Mouse (Mus musculus): ENCODE results near the gene Zfp513. TPM values are rescaled to one million over a fixed set of nuclear protein-coding genes. Genes with fewer than 3 reads are reported as not detected.
A peak's percentile ranks its signal among the peaks of the same experiment; 100 is the strongest.

The Zfp513 gene
- total and polyA plus RNA-seq, 3 experiments: 3.6 to 10.2 (median 7.4) TPM

DNA sequence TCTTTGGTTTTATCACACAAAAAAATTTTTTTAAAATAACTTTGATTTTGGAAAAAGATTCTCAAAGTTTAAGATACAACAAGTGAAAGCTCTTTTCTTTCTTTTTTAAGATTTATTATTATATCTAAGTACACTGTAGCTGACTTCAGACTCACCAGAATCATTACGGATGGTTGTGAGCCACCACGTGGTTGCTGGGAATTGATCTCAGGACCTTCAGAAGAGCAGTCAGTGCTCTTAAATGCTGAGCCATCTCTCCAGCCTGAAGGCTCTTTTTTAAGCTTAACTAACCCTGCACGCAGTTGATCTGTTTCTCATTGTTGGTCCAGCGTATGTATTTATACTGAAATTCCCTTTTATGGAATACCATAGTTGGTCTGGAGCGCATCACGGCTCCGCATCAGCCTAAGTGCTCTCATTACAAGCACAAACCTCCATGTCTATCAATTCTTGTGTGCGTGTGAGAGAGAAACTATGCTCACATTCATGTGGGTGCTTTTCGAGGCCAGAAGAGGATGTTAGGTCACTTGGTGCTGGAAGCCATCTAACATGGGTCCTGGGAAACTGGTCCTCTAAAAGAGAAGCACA is 20.8 kb downstream of the Zfp513 start (continued):
- TF ChIP-seq RAD21 (IDR thresholded peaks at IDR 0.05; ENCODE audit: low read depth, low read length): no peak
- TF ChIP-seq NELFE (IDR thresholded peaks at IDR 0.05; ENCODE audit: low read depth, low read length): no peak
- no peak for TF ChIP-seq SIN3A (IDR thresholded peaks at IDR 0.05; ENCODE audit: low read length)
- peak; percentile 57; the same call in 1 of the 2 replicates for TF ChIP-seq MAX (IDR thresholded peaks at IDR 0.05; ENCODE audit: low read length)
- no peak for TF ChIP-seq MAZ (IDR thresholded peaks at IDR 0.05; ENCODE audit: low read depth, low read length)
- TF ChIP-seq MYC (IDR thresholded peaks at IDR 0.05; ENCODE audit: low read depth, low read length): peak; percentile 79; the same call in 1 of the 2 replicates
- TF ChIP-seq RCOR1 (conservative IDR thresholded peaks at IDR 0.05; ENCODE audit: low read depth, low read length): no peak
- no peak for TF ChIP-seq CTCF (conservative IDR thresholded peaks at IDR 0.05 in 1 of 2, IDR thresholded peaks at IDR 0.05 in 1 of 2; ENCODE audit: low read depth in 2 of 2, low read length in 2 of 2)
- TF ChIP-seq ETS1 (conservative IDR thresholded peaks at IDR 0.05; ENCODE audit: low read depth, low read length): no peak
- no peak for TF ChIP-seq BHLHE40 (IDR thresholded peaks at IDR 0.05; ENCODE audit: low read depth, low read length)
- no peak for TF ChIP-seq PAX5 (IDR thresholded peaks at IDR 0.05; ENCODE audit: low read length)

DNA sequence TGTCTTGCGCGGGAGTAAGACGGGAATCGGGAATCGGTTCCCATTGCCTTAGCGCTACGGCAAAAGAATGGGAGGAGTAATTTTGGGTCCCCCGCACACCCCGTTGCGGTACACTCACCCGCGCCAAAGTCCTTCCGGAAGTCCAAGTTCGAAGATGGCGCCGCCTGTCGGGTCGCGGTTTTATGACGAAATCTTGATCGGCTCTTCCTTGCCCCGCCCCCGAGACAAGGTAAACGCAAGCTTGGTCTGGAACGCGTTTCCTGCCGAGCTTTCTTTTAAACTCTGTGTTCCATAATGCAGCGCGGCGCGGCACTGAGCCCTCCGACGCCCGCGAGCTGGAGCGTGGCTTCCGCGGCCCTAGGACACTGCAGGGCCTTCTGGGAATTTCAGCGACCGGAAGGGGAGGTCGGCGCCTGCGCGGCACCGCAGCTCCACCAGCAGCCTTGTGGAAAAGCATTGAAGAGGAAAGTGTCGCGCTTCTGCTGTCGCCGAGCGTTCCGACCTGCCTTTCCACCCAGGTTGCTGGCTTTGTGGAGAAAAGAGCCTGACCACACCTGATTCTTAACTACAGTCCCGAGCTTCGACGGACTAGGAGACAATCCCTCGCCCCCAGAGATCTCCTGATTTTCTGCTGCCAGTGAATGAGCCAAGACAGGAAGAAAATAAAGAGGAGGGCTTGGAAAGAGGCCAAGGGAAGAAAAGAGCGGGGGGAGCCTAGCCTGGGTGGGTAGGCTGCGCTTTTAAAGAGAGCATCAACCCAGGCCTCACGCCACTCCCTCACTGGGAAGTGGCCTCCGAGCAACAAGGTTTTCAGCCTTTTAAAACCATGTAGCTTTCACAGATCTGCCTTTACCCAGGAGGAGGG is 22.1 kb downstream of the Zfp513 start, which contains the start of the genes Gm29609 and Gtf3c2:
Gene Gm29609, minus strand, starts transcription at position 146 of the 865 bp plus-strand sequence.
Gene Gtf3c2, minus strand, starts transcription at position 379 of the 865 bp plus-strand sequence.
- Histone ChIP-seq H3K36me3 (replicated peaks in 1 of 2; ENCODE audit: control insufficient read depth in 1 of 2, insufficient read depth in 1 of 2, low read length in 1 of 2) (peaks cover 0 to 28% of the 10 kb centered on the region in 2 experiments), H3K79me2 (replicated peaks; ENCODE audit: control insufficient read depth, extremely low read depth, insufficient read depth, poor library complexity, severe bottlenecking) (peaks cover 42% of the 10 kb centered on the region), H3K9me3 (replicated peaks; ENCODE audit: low read length) (no peaks in the 10 kb centered on the region), H3K9ac (ENCODE audit: insufficient read depth, low read depth) (peak within 1 kb of the TSS; percentile 93), H3K4me3 (replicated peaks in 1 of 3; ENCODE audit: low read depth in 2 of 3, low read length in 2 of 3, poor library complexity in 1 of 3) (peak within 1 kb of the TSS; percentile 78 to 97 (median 81)), H3K4me2 (ENCODE audit: insufficient read depth, low read depth, poor library complexity, severe bottlenecking) (peak within 1 kb of the TSS; percentile 78), H3K27me3 (replicated peaks) (no peaks in the 10 kb centered on the region), H3K4me1 (ENCODE audit: control insufficient read depth in 1 of 2, insufficient read depth in 2 of 2) (peaks cover 0 to 32% of the 10 kb centered on the region in 2 experiments; a peak in 2 of 4 replicates), H3K27ac (ENCODE audit: insufficient read depth, low read depth) (peak within 1 kb of the TSS; percentile 95)
- DNase-seq (ENCODE audit: extremely low read depth): peak; percentile 96
- in situ Hi-C loops (cut with MboI; ENCODE audit: low pct_ligation_motif_present, low pct_unique_long_range_greater_than_20kb, low sequenced_read_pairs) (no loop called here), dilution Hi-C loops (cut with MboI; ENCODE audit: extremely low pct_ligation_motif_present, extremely low pct_unique_long_range_greater_than_20kb, low sequenced_read_pairs) (no loop called here)
- TF ChIP-seq USF2 (conservative IDR thresholded peaks at IDR 0.05; ENCODE audit: low read depth, low read length) (no peak), ZC3H11A (IDR thresholded peaks at IDR 0.05; ENCODE audit: low read depth, low read length) (no peak), JUN (IDR thresholded peaks at IDR 0.05; ENCODE audit: insufficient read depth, low read depth, low read length) (no peak), MXI1 (IDR thresholded peaks at IDR 0.05; ENCODE audit: low read depth, low read length) (0 out of 2 replicates have a peak, but pooled peaks have one; percentile 21), TBP (conservative IDR thresholded peaks at IDR 0.05; ENCODE audit: low read depth, low read length) (peak; percentile 81), TCF12 (IDR thresholded peaks at IDR 0.05; ENCODE audit: low read depth, low read length) (peak; percentile 71), KAT2A (IDR thresholded peaks at IDR 0.05; ENCODE audit: insufficient replicate concordance, low read length) (peak; percentile 71; the same call in 1 of the 2 replicates), MAZ (IDR thresholded peaks at IDR 0.05; ENCODE audit: low read depth, low read length) (peak; percentile 12; the same call in 1 of the 2 replicates), ZMIZ1 (IDR thresholded peaks at IDR 0.05; ENCODE audit: low read depth, low read length) (peak; percentile 88), MYC (IDR thresholded peaks at IDR 0.05; ENCODE audit: low read depth, low read length) (peak; percentile 41; the same call in 1 of the 2 replicates), NELFE (IDR thresholded peaks at IDR 0.05; ENCODE audit: low read depth, low read length) (peak; percentile 88), HCFC1 (IDR thresholded peaks at IDR 0.05; ENCODE audit: low read depth, low read length) (peak; percentile 86), BHLHE40 (IDR thresholded peaks at IDR 0.05; ENCODE audit: low read depth, low read length) (0 out of 2 replicates have a peak, but pooled peaks have one; percentile 3), POLR2A (IDR thresholded peaks at IDR 0.05; ENCODE audit: low read depth, low read length) (peak; percentile 96), CHD1 (IDR thresholded peaks at IDR 0.05; ENCODE audit: low read depth, low read length) (no peak; the same call in none of the 2 replicates), ELF1 (IDR thresholded peaks at IDR 0.05; ENCODE audit: low read depth, low read length) (peak; percentile 92), IRF4 (IDR thresholded peaks at IDR 0.05; ENCODE audit: low read depth, low read length) (peak; percentile 3; the same call in 1 of the 2 replicates), GABPA (IDR thresholded peaks at IDR 0.05; ENCODE audit: insufficient replicate concordance, low read depth, low read length) (no peak), POLR2AphosphoS2 (IDR thresholded peaks at IDR 0.05; ENCODE audit: low read depth, low read length) (peak; percentile 87), NRF1 (IDR thresholded peaks at IDR 0.05; ENCODE audit: low read depth, low read length) (peak; percentile 88)

All from CH12.LX (cell line).